Mouse (Mus musculus) small intestine, adult 2 months (tissue): ENCODE measurements around the gene Ikzf3. TPM values are rescaled to one million over a fixed set of nuclear protein-coding genes. Genes with fewer than 3 reads are reported as not detected.

Experiments used
- H3K27ac ChIP-seq: fragments of 200-500 bp; 2 replicates; pipeline ENCODE4 v1.5.1; 2012; ENCODE audit warnings: low read depth, low read length, control low read depth, inconsistent platforms; ENCODE audit not compliant: insufficient read depth
- H3K27me3 ChIP-seq: fragments of 200-500 bp; 2 replicates; pipeline ENCODE4 v1.6.1; 2012; ENCODE audit warnings: mild to moderate bottlenecking, moderate library complexity, low read length, inconsistent platforms; ENCODE audit not compliant: control insufficient read depth, insufficient read depth
- H3K36me3 ChIP-seq: fragments of 200-500 bp; 2 replicates; pipeline ENCODE4 v1.6.1; 2012; ENCODE audit warnings: mild to moderate bottlenecking, low read length, control low read depth, inconsistent platforms; ENCODE audit not compliant: control insufficient read depth, insufficient read depth
- H3K4me1 ChIP-seq: fragments of 200-500 bp; 2 replicates; pipeline ENCODE4 v1.6.1; 2012; ENCODE audit warnings: low read length, inconsistent platforms, mixed read lengths; ENCODE audit not compliant: control insufficient read depth, insufficient read depth, insufficient read length
- H3K4me3 ChIP-seq: fragments of 200-500 bp; 2 replicates; pipeline ENCODE4 v1.5.1; 2012; ENCODE audit warnings: low read depth, mild to moderate bottlenecking, control low read depth, inconsistent platforms, low read length, moderate library complexity
- CTCF ChIP-seq: fragments of 200-500 bp; IDR thresholded peaks from 2 replicates; pipeline ENCODE4 v1.5.1; 2012; ENCODE audit warnings: low read depth, mild to moderate bottlenecking, control low read depth, inconsistent platforms, low read length, moderate library complexity, mixed read lengths; ENCODE audit not compliant: insufficient replicate concordance, insufficient read length; ENCODE audit errors: extremely low read depth
- POLR2A ChIP-seq: fragments of 200-500 bp; IDR thresholded peaks from 2 replicates; pipeline ENCODE4 v1.6.1; 2012; ENCODE audit warnings: low read depth, mild to moderate bottlenecking, control low read depth, inconsistent platforms, low read length, moderate library complexity
- WGBS: fragments of 180-500 bp; shearing (Covaris S2); methylation state at CpG from one replicate; pipeline ENCODE4 v1.1.7; 2018; 5-methylcytosine and 5-hydroxymethylcytosine counted together
- polyA plus RNA-seq: library from polyadenylated mRNA; depleted of rRNA; stranded (reverse); fragments of >200 nt; gene quantifications from 2 replicates; pipeline ENCODE4 v1.2.3, GENCODE M21; 2012

The Ikzf3 gene
- polyA plus RNA-seq, 1 experiment: 9.7 TPM

DNA sequence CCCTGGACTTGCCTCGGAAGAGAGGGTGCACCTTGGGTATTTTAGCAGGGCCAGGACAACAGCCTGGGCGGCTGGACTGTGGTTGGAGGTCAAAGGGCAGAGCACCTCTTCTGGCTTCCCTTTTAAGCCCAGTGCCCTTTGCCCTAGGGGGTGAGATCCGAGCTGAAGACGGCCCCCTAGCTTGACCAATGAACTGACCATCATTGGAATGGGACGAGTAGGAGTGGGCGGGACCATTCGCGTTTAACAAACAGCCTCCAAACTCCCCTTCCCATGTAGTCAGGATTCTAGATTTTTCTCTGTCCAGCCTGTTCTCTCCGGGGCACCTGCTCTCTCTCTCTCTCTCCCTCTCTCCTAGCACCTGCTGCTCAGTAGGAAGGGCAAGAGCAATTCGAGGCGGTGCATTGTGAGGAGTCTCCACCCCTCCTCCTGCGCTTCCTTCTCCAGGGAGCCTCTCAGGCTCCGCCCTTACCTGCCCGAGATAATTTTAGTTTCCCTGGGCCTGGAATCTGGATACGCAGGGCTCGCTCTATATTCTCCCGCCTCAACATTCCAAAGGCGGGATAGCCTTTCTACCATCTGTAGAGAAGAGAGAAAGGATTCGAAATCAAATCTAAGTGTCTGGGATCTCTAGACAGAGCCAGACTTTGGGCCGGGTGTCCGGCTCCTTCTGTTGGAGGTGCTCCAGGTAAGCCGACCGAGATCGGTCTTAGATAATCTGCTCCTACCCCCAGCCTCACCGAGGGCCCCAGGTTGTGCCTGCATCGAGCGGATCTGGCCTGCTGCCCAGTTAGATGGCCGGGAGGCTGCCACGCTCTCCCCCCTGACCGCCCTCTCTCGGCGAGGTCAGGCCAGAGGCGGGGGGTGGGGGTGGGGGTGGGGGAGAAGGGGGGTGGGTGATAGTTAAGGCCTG is 99.0 kb downstream of the Ikzf3 start:
- TF ChIP-seq POLR2A: peak; percentile 42; the same call in 1 of the 2 replicates
- TF ChIP-seq CTCF: no peak
- Histone ChIP-seq H3K27me3 (no peaks in the 10 kb centered on the region), H3K36me3 (peaks cover 14% of the 10 kb centered on the region), H3K4me1 (peaks cover 21% of the 10 kb centered on the region; the same call in 1 of the 2 replicates), H3K27ac (peak overlapping the region; percentile 96), H3K4me3 (peak overlapping the region; percentile 72)
- WGBS: 3% methylated on average over 33 of the region's 33 CpGs

- TF ChIP-seq POLR2A: no peak
- no peak for TF ChIP-seq CTCF
- peak within 1 kb of the TSS; percentile 72 for H3K4me3 ChIP-seq
- H3K4me1 ChIP-seq: peaks cover 21% of the 10 kb centered on the region; the same call in 1 of the 2 replicates
- peak within 1 kb of the TSS; percentile 96 for H3K27ac ChIP-seq
- H3K27me3 ChIP-seq: no peaks in the 10 kb centered on the region
- WGBS: 6% methylated on average over 5 of the region's 5 CpGs
- peaks cover 8% of the 10 kb centered on the region for H3K36me3 ChIP-seq
Observed at GRCm38 (mm10) chr11:98446213-98446561, 99.6 kb downstream of the Ikzf3 start, which contains the start of gene Grb7. Grb7 (plus strand) TSS chr11:98446394.

DNA sequence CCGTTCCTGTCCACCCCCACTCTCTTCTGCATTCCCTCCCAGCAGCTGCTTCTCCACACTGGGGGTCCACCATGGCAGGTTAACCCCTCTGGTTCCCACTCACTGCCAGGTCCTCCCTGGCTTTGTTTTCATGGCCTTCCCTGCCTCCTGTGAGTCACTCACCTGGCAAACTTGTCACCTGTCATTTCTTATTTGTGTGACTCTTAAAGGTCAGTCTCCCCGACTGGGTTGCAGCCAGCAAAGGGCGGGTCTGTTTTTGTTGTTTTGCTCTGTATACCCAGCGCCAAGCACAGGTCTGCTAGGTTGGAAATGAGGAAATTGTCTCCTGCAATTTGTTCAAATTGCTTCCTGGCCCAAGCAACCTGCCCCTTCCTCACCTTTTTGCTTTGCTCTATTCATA is 100.2 kb downstream of the Ikzf3 start:
- WGBS: 17% methylated on average over 4 of the region's 4 CpGs
- TF ChIP-seq POLR2A: no peak
- TF ChIP-seq CTCF: no peak

DNA sequence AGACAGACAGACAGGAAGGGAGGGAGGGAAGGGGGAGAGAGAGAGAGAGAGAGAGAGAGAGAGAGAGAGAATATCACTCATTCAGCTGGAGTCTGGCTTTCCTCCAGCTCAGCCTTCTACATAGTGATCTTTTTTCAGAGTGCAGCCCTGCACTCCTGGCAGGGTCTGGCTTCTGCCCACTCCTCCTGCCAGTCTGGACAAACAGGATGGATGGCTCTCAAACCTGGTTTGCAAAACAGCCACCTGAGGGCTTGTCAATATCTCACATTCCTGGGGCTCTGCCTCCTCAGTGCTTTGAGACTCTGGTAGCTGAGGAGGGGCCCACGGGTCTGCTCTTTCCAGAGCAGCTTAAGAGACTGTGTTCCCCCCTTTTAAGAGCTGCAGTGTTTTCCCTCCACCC is 100.6 kb downstream of the Ikzf3 start:
- TF ChIP-seq CTCF: no peak
- TF ChIP-seq POLR2A: no peak
- Histone ChIP-seq H3K4me3 (no peak overlapping the region), H3K36me3 (no peaks in the 10 kb centered on the region), H3K27me3 (no peaks in the 10 kb centered on the region), H3K4me1 (peaks cover 17% of the 10 kb centered on the region; the same call in 1 of the 2 replicates), H3K27ac (peak overlapping the region; percentile 96)
- 9% methylated on average over 1 of the region's 1 CpGs for WGBS

More for the DNA sequence above, 100.2 kb downstream of the Ikzf3 start:
- Histone ChIP-seq H3K27ac (peak overlapping the region; percentile 96), H3K4me3 (no peak overlapping the region), H3K4me1 (peaks cover 21% of the 10 kb centered on the region; the same call in 1 of the 2 replicates), H3K27me3 (no peaks in the 10 kb centered on the region), H3K36me3 (peaks cover 3% of the 10 kb centered on the region)

DNA sequence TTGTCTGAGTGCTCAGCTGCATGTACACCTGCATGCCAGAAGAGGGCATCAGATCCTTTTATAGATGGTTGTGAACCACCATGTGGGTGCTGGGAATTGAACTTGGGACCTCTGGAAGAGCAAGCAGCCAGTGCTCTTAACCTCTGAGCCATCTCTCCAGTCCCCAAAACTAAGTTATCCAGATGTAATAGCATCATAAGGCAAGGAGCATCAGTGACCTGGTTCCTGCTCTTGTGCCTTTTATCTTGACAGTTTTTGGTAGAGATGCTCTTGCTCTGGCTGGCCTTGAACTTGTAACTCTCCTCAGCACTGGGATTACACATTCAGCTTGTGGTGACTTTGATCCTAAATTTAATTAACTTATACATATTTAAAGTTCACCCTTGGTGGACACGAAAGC is 102.1 kb downstream of the Ikzf3 start:
- no peak overlapping the region for H3K4me3 ChIP-seq
- no peak overlapping the region for H3K27ac ChIP-seq
- H3K36me3 ChIP-seq: no peaks in the 10 kb centered on the region
- 97% methylated on average over 1 of the region's 1 CpGs for WGBS
- no peak for TF ChIP-seq POLR2A
- no peak for TF ChIP-seq CTCF
- no peaks in the 10 kb centered on the region for H3K27me3 ChIP-seq
- peaks cover 5% of the 10 kb centered on the region; the same call in 1 of the 2 replicates for H3K4me1 ChIP-seq

DNA sequence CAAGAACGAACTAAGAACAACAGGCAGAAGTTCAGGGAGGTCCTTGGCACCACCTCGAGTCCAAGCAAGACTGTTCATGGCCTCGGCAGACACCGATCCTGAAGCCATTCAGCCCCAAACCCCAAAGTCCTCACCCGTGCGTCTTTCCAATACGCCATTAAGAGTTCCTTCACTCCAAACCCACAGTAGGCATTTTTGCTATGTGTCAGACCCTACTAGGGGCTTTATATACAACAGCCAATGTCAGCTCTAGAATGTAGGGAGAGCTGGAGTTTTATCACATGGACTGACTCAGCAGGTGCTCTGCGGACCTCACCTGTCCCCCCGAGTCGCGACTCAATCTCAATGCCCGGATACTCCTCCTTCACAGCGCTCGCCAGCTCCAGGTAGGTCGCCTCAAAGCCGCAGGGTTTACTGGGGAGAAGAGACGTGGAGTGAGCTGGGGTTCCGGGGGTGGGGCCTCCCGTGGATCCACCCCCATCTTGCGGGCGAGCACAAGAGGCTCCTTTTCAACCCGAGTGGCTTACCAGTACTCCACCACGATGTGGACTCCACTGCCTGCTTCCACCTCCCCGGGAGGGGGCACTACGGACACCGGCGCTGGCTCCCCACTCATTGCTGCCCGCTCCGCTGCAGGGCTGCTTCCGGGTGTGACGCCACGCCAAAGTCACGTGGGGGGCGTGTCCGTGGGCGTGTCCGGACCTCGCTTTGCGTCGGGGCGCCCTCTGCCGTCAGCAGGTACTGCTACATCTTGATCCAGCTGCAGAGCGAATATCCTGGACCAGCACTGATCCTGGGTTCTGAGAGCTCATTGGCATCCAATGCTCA is 107.3 kb downstream of the Ikzf3 start, which contains the start of gene Mien1:
Gene Mien1, minus strand, starts transcription at position 661 of the 828 bp plus-strand sequence.
- H3K36me3 ChIP-seq: peaks cover 38% of the 10 kb centered on the region
- H3K4me1 ChIP-seq: peaks cover 4% of the 10 kb centered on the region; the same call in 1 of the 2 replicates
- H3K27ac ChIP-seq: peak within 1 kb of the TSS; percentile 90
- H3K27me3 ChIP-seq: no peaks in the 10 kb centered on the region
- WGBS: under 1% methylated on average over 43 of the region's 43 CpGs
- peak; percentile 57; the same call in 1 of the 2 replicates for TF ChIP-seq POLR2A
- TF ChIP-seq CTCF: peak; percentile 79
- H3K4me3 ChIP-seq: peak within 1 kb of the TSS; percentile 84

GRCm38 (mm10) chr11:98437441-98437840 is 108.4 kb downstream of the Ikzf3 start:
- H3K4me3 ChIP-seq: no peak overlapping the region
- WGBS: 50% methylated on average over 6 of the region's 6 CpGs
- no peak overlapping the region for H3K27ac ChIP-seq
- H3K4me1 ChIP-seq: peaks cover 4% of the 10 kb centered on the region; the same call in 1 of the 2 replicates
- TF ChIP-seq CTCF: no peak
- no peak for TF ChIP-seq POLR2A
- H3K27me3 ChIP-seq: no peaks in the 10 kb centered on the region
- H3K36me3 ChIP-seq: peaks cover 47% of the 10 kb centered on the region
